Mouse (Mus musculus) limb, embryonic 13.5 days (tissue): ENCODE data around the gene Klc1. TPM values are rescaled to one million over a fixed set of nuclear protein-coding genes. Genes with fewer than 3 reads are reported as not detected.

Experiments used
- ATAC-seq: fragments of 200-750 bp; cut with Nextera tagmentation; 2 replicates; pipeline ENCODE4 v1.8.0; 2017; ENCODE audit warnings: low read depth, moderate number of reproducible peaks, moderate TSS enrichment; ENCODE audit not compliant: low FRiP score
- H3K27ac ChIP-seq: fragments of 300-500 bp; sonication (generic); 2 replicates; pipeline ENCODE4 v1.5.1; 2015; ENCODE audit warnings: inconsistent platforms, mild to moderate bottlenecking, moderate library complexity
- H3K27me3 ChIP-seq: fragments of 300-500 bp; sonication (generic); 2 replicates; pipeline ENCODE4 v1.6.1; 2015; ENCODE audit warnings: mild to moderate bottlenecking, inconsistent platforms
- H3K36me3 ChIP-seq: fragments of 300-500 bp; sonication (generic); 2 replicates; pipeline ENCODE4 v1.6.1; 2015; ENCODE audit warnings: inconsistent platforms, mild to moderate bottlenecking, moderate library complexity
- H3K4me1 ChIP-seq: fragments of 300-500 bp; sonication (generic); 2 replicates; pipeline ENCODE4 v1.6.1; 2015; ENCODE audit warnings: inconsistent platforms
- H3K4me2 ChIP-seq: fragments of 300-500 bp; sonication (generic); replicated peaks from 2 replicates; pipeline ENCODE4 v1.6.1; 2015; ENCODE audit warnings: inconsistent platforms, mild to moderate bottlenecking, moderate library complexity
- H3K4me3 ChIP-seq: fragments of 300-500 bp; sonication (generic); 2 replicates; pipeline ENCODE4 v1.5.1; 2015; ENCODE audit warnings: moderate library complexity, mild to moderate bottlenecking, inconsistent platforms
- H3K9ac ChIP-seq: fragments of 300-500 bp; sonication (generic); 2 replicates; pipeline ENCODE4 v1.6.1; 2015; ENCODE audit warnings: mild to moderate bottlenecking, inconsistent platforms
- H3K9me3 ChIP-seq: fragments of 300-500 bp; sonication (generic); 2 replicates; pipeline ENCODE4 v1.6.1; 2016; ENCODE audit warnings: inconsistent platforms
- WGBS: fragments of 180-500 bp; shearing (Covaris S2); methylation state at CpG from one replicate; pipeline ENCODE4 v1.1.7; 2015; 5-methylcytosine and 5-hydroxymethylcytosine counted together
- polyA plus RNA-seq: library from polyadenylated mRNA; unstranded; fragments of >200 nt; fragmentation: Nextera tagmentation; extraction: Ambion mirVana; gene quantifications from 2 replicates; pipeline ENCODE4 v1.2.1, GENCODE M21; 2015

Gene Klc1
- polyA plus RNA-seq, 1 experiment from 2014 or later = 112 TPM

DNA sequence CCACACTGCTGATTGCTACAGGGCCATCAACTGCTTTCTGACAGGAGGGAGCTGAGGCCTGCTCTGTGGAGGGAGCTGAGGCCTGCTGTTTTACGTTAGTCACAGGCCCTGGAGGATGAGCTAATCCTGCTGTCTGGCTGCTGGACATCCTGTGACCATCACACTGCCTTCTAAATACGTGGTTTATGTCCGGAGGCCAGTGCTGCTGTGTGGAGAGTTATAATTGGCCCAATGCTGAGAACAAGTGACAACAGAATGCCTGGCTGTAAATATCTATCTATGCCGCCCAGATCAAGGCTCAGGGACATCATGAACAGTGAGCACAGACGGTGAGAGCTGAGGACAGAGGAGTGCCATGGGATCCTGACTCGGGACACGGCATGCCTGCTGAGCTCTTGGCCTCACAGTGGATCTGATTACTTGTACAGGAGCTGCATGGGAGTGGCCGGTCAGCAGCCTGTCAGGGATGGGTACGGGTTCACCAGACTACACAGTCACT lies 89.7 kb downstream of the Klc1 start:
- H3K4me1 ChIP-seq = peaks cover 5% of the 10 kb centered on the region
- peaks cover 4% of the 10 kb centered on the region; the same call in 1 of the 2 replicates for H3K9me3 ChIP-seq
- H3K36me3 ChIP-seq = peaks cover 2% of the 10 kb centered on the region
- no peak overlapping the region for H3K4me2 ChIP-seq
- H3K4me3 ChIP-seq = no peak overlapping the region
- H3K9ac ChIP-seq = no peak overlapping the region
- ATAC-seq = no peak
- 61% methylated on average over 9 of the region's 9 CpGs for WGBS
- no peak overlapping the region for H3K27ac ChIP-seq
- H3K27me3 ChIP-seq = no peaks in the 10 kb centered on the region

- Histone ChIP-seq H3K9ac (no peak overlapping the region), H3K27ac (no peak overlapping the region), H3K27me3 (no peaks in the 10 kb centered on the region), H3K4me1 (peaks cover 5% of the 10 kb centered on the region), H3K9me3 (peaks cover 4% of the 10 kb centered on the region; the same call in 1 of the 2 replicates), H3K4me3 (no peak overlapping the region), H3K36me3 (peaks cover 5% of the 10 kb centered on the region; the same call in 1 of the 2 replicates), H3K4me2 (no peak overlapping the region)
- 49% methylated on average over 2 of the region's 2 CpGs for WGBS
- no peak for ATAC-seq
These were observed 92.6 kb downstream of the Klc1 start for GRCm38 (mm10) chr12:111851235-111851634.

- Histone ChIP-seq H3K27me3 (no peaks in the 10 kb centered on the region), H3K9me3 (peaks cover 4% of the 10 kb centered on the region; the same call in 1 of the 2 replicates), H3K4me1 (peaks cover 5% of the 10 kb centered on the region), H3K36me3 (peaks cover 7% of the 10 kb centered on the region; the same call in 1 of the 2 replicates), H3K4me2 (no peak overlapping the region), H3K4me3 (no peak overlapping the region), H3K27ac (no peak overlapping the region), H3K9ac (no peak overlapping the region)
- 77% methylated on average over 5 of the region's 5 CpGs for WGBS
- no peak; the same call in 1 of the 2 replicates for ATAC-seq
These were observed 93.1 kb downstream of the Klc1 start for GRCm38 (mm10) chr12:111851745-111852144.

DNA sequence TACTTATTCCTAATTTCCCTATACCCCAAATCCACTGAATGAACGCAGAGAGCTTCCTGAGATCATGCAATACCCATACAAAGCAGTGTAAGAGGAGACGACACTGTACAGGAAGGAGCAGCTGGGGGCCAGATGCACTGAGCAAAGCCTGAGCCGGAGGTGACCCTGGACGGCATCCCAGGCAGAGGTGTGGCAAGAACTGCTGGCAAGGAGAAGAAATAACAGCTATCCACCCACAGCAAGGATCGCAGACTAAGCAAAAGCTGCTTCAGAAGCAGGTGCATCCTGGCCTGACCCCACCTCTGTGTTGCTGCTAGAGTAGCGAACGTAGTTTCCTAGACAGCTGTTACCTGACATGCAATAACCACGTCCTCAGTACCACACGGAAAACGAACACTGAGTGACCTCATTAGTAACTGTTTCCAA lies 94.4 kb downstream of the Klc1 start:
- Histone ChIP-seq H3K9me3 (peaks cover 4% of the 10 kb centered on the region; the same call in 1 of the 2 replicates), H3K4me1 (peaks cover 5% of the 10 kb centered on the region)
- ATAC-seq = no peak

DNA sequence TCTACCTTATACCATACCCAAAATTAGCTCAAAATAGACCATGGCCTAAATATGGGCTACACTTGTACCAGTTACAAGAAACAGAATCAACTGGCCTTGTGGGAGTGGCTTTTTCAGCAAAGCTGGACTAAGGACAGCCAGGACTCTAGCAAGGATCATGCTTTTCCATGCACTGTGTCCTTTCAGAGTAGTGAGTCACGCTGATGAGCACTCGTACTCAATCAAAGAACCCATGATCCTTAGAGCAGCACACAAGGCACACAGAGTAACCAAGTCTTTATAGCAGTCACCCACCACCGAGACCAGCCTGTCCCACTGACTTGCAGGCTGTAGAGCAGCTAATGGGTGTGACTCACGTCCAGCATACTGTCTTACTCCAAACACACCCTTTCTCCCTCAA lies 94.9 kb downstream of the Klc1 start:
- 62% methylated on average over 4 of the region's 4 CpGs for WGBS
- Histone ChIP-seq H3K4me1 (peaks cover 5% of the 10 kb centered on the region), H3K9me3 (peaks cover 4% of the 10 kb centered on the region; the same call in 1 of the 2 replicates), H3K27me3 (no peaks in the 10 kb centered on the region), H3K9ac (no peak overlapping the region), H3K4me2 (no peak overlapping the region), H3K4me3 (no peak overlapping the region), H3K27ac (no peak overlapping the region), H3K36me3 (peaks cover 17% of the 10 kb centered on the region; the same call in 1 of the 2 replicates)
- no peak for ATAC-seq

More for the DNA sequence above, 94.4 kb downstream of the Klc1 start:
- Histone ChIP-seq H3K9ac (no peak overlapping the region), H3K36me3 (peaks cover 13% of the 10 kb centered on the region; the same call in 1 of the 2 replicates), H3K27me3 (no peaks in the 10 kb centered on the region), H3K4me2 (no peak overlapping the region), H3K4me3 (no peak overlapping the region), H3K27ac (no peak overlapping the region)
- 41% methylated on average over 10 of the region's 10 CpGs for WGBS

DNA sequence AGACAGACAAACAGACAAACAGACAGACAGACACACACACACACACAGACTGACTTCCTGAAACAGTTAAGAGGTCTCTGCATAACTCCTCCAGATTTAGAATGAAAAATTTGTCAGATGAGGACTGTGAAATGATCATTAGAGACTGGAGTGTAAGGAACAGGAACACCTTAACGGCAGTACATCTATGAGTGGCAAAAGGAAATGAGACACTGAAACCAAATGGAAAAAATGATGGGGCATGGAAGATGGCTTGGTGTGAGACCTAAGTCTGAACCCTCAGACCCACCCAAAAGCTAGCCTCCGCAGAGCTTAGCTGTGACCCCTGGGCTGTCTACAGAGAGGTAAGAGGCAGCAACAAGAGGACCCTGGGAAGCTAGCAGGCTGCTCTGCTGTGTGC lies 96.8 kb downstream of the Klc1 start:
- no peak overlapping the region for H3K27ac ChIP-seq
- no peak overlapping the region for H3K4me3 ChIP-seq
- H3K9me3 ChIP-seq = no peaks in the 10 kb centered on the region
- no peaks in the 10 kb centered on the region for H3K27me3 ChIP-seq
- H3K4me2 ChIP-seq = no peak overlapping the region
- no peak for ATAC-seq
- 90% methylated on average over 2 of the region's 2 CpGs for WGBS
- peaks cover 18% of the 10 kb centered on the region; the same call in 1 of the 2 replicates for H3K36me3 ChIP-seq
- H3K9ac ChIP-seq = no peak overlapping the region
- H3K4me1 ChIP-seq = peaks cover 5% of the 10 kb centered on the region

Other genes starting within 250 kb of the Klc1 start
- gene Eif5, start 220.8 kb upstream of the Klc1 start, polyA plus RNA-seq = 597 and 611 TPM in 2 replicates
- gene Mark3, start 184.3 kb upstream of the Klc1 start, polyA plus RNA-seq = 40.3 and 43.8 TPM in 2 replicates
- gene Ckb, start 86.5 kb upstream of the Klc1 start, polyA plus RNA-seq = 128 and 135 TPM in 2 replicates
- gene Trmt61a, start 80.7 kb upstream of the Klc1 start, polyA plus RNA-seq = 10.7 and 13.0 TPM in 2 replicates
- gene Bag5, start 45.6 kb upstream of the Klc1 start, polyA plus RNA-seq = 62.7 and 63.0 TPM in 2 replicates
- gene Apopt1, start 45.6 kb upstream of the Klc1 start, polyA plus RNA-seq = 60.8 and 61.0 TPM in 2 replicates
- gene Xrcc3, start 55.0 kb downstream of the Klc1 start, polyA plus RNA-seq = 7.2 and 11.0 TPM in 2 replicates
- 105 and 111 TPM in 2 replicates for gene Zfyve21, start 55.3 kb downstream of the Klc1 start, polyA plus RNA-seq
- gene Ppp1r13b, start 149.3 kb downstream of the Klc1 start, polyA plus RNA-seq = 12.0 and 13.2 TPM in 2 replicates
- 622 and 628 TPM in 2 replicates for gene Atp5mpl, start 208.1 kb downstream of the Klc1 start, polyA plus RNA-seq
- gene Tdrd9, start 212.7 kb downstream of the Klc1 start, polyA plus RNA-seq = 0.68 and 0.98 TPM in 2 replicates
- not detected in 2 replicates for gene Rd3l, start 222.5 kb downstream of the Klc1 start, polyA plus RNA-seq